Mouse (Mus musculus) CH12.LX (cell line): Measurements from ENCODE around the gene Zp3r. TPM values are rescaled to one million over a fixed set of nuclear protein-coding genes. Genes with fewer than 3 reads are reported as not detected.
"Not testable (repeated sequence)": the region's sequence is repeated elsewhere in the genome, so short reads cannot be mapped to it uniquely, and the experiment has no call there.

Source experiments
- DNase-seq: peaks from one replicate; pipeline ENCODE4 v3.0.0-alpha.2; 2013; ENCODE audit errors: extremely low read depth
- H3K27ac ChIP-seq: 2 replicates; pipeline ENCODE4 v1.5.1; 2012; ENCODE audit warnings: low read depth, mild to moderate bottlenecking, control low read depth, moderate library complexity; ENCODE audit not compliant: insufficient read depth
- H3K27me3 ChIP-seq: replicated peaks from 2 replicates; pipeline ENCODE3; 2012; ENCODE audit warnings: inconsistent platforms
- H3K36me3 ChIP-seq, 2 experiments: replicated peaks in 1 of 2; 2 replicates each; pipeline versions ENCODE3 to v1.6.1; 2012; ENCODE audit warnings: inconsistent platforms in 1 of 2, low read length in 1 of 2, mild to moderate bottlenecking in 1 of 2, mixed read lengths in 1 of 2, moderate library complexity in 1 of 2; ENCODE audit not compliant: control insufficient read depth in 1 of 2, insufficient read depth in 1 of 2
- H3K4me1 ChIP-seq, 2 experiments: 2 replicates each; pipeline ENCODE4 v1.6.1; 2012; ENCODE audit warnings: inconsistent platforms in 1 of 2, moderate library complexity in 1 of 2; ENCODE audit not compliant: insufficient read depth in 2 of 2, control insufficient read depth in 1 of 2
- H3K4me2 ChIP-seq: 2 replicates; pipeline ENCODE4 v1.6.1; 2012; ENCODE audit warnings: low read depth, mild to moderate bottlenecking, control low read depth; ENCODE audit not compliant: poor library complexity, insufficient read depth, severe bottlenecking
- H3K4me3 ChIP-seq, 3 experiments: fragments of 150-350 bp in 1 of 3; sonication (generic) in 1 of 3; replicated peaks in 1 of 3; 2 replicates each; pipeline versions ENCODE3 to v1.5.1; 2011 to 2012; ENCODE audit warnings: low read depth in 2 of 3, low read length in 2 of 3, mild to moderate bottlenecking in 2 of 3, moderate library complexity in 2 of 3, control low read depth in 1 of 3, improper control_type of control experiment in 1 of 3, inconsistent platforms in 1 of 3, mixed read lengths in 1 of 3; ENCODE audit not compliant: poor library complexity in 1 of 3
- H3K79me2 ChIP-seq: replicated peaks from 2 replicates; pipeline ENCODE4 v1.6.1; 2012; ENCODE audit warnings: mild to moderate bottlenecking, moderate library complexity; ENCODE audit not compliant: control insufficient read depth, poor library complexity, insufficient read depth, severe bottlenecking; ENCODE audit errors: extremely low read depth
- H3K9ac ChIP-seq: 2 replicates; pipeline ENCODE4 v1.6.1; 2012; ENCODE audit warnings: low read depth, mild to moderate bottlenecking, control low read depth, moderate library complexity; ENCODE audit not compliant: insufficient read depth
- H3K9me3 ChIP-seq: replicated peaks from 2 replicates; pipeline ENCODE3; 2012; ENCODE audit warnings: low read length, inconsistent platforms, mixed read lengths
- BHLHE40 ChIP-seq: IDR thresholded peaks from 2 replicates; pipeline ENCODE4 v1.6.1; 2011; ENCODE audit warnings: mild to moderate bottlenecking, low read depth, low read length, improper control_type of control experiment
- ELF1 ChIP-seq: IDR thresholded peaks from 2 replicates; pipeline ENCODE4 v1.6.1; 2014; ENCODE audit warnings: low read depth, mild to moderate bottlenecking, inconsistent platforms, low read length, improper control_type of control experiment
- EP300 ChIP-seq: IDR thresholded peaks from 2 replicates; pipeline ENCODE4 v1.6.1; 2011; ENCODE audit warnings: low read length, improper control_type of control experiment
- ETS1 ChIP-seq: conservative IDR thresholded peaks from 2 replicates; pipeline ENCODE4 v1.6.1; 2012; ENCODE audit warnings: low read depth, mild to moderate bottlenecking, inconsistent platforms, low read length, improper control_type of control experiment, moderate library complexity
- HCFC1 ChIP-seq: IDR thresholded peaks from 2 replicates; pipeline ENCODE4 v1.6.1; 2012; ENCODE audit warnings: low read depth, mild to moderate bottlenecking, inconsistent platforms, low read length, improper control_type of control experiment
- JUND ChIP-seq: conservative IDR thresholded peaks from 2 replicates; pipeline ENCODE4 v1.6.1; 2011; ENCODE audit warnings: low read depth, low read length, improper control_type of control experiment
- MAFK ChIP-seq: IDR thresholded peaks from 2 replicates; pipeline ENCODE4 v1.6.1; 2011; ENCODE audit warnings: low read length, improper control_type of control experiment; ENCODE audit not compliant: insufficient replicate concordance
- MAZ ChIP-seq: IDR thresholded peaks from 2 replicates; pipeline ENCODE4 v1.6.1; 2012; ENCODE audit warnings: low read depth, mild to moderate bottlenecking, inconsistent platforms, low read length, improper control_type of control experiment, moderate library complexity
- MEF2A ChIP-seq: IDR thresholded peaks from 2 replicates; pipeline ENCODE4 v1.6.1; 2014; ENCODE audit warnings: low read depth, mild to moderate bottlenecking, inconsistent platforms, low read length, improper control_type of control experiment, borderline replicate concordance
- MYC ChIP-seq: IDR thresholded peaks from 2 replicates; pipeline ENCODE4 v1.6.1; 2011; ENCODE audit warnings: low read depth, mild to moderate bottlenecking, improper control_type of control experiment, low read length
- RCOR1 ChIP-seq: conservative IDR thresholded peaks from 2 replicates; pipeline ENCODE4 v1.6.1; 2012; ENCODE audit warnings: low read depth, mild to moderate bottlenecking, inconsistent platforms, low read length, improper control_type of control experiment
- SMC3 ChIP-seq: IDR thresholded peaks from 2 replicates; pipeline ENCODE4 v1.6.1; 2011; ENCODE audit warnings: low read depth, low read length, improper control_type of control experiment
- UBTF ChIP-seq: IDR thresholded peaks from 2 replicates; pipeline ENCODE4 v1.6.1; 2012; ENCODE audit warnings: low read depth, mild to moderate bottlenecking, inconsistent platforms, low read length, improper control_type of control experiment, moderate library complexity
- USF1 ChIP-seq: IDR thresholded peaks from 2 replicates; pipeline ENCODE4 v1.6.1; 2014; ENCODE audit warnings: low read depth, mild to moderate bottlenecking, inconsistent platforms, low read length, improper control_type of control experiment
- USF2 ChIP-seq: conservative IDR thresholded peaks from 2 replicates; pipeline ENCODE4 v1.6.1; 2011; ENCODE audit warnings: low read depth, low read length, improper control_type of control experiment
- ZKSCAN1 ChIP-seq: IDR thresholded peaks from 2 replicates; pipeline ENCODE4 v1.6.1; 2012; ENCODE audit warnings: low read depth, inconsistent platforms, low read length, improper control_type of control experiment, borderline replicate concordance
- ZMIZ1 ChIP-seq: IDR thresholded peaks from 2 replicates; pipeline ENCODE4 v1.6.1; 2012; ENCODE audit warnings: low read depth, mild to moderate bottlenecking, inconsistent platforms, low read length, improper control_type of control experiment
- dilution Hi-C: fragments of 300-500 bp; cut with MboI; formaldehyde crosslinking; loops from 2 replicates; pipeline ENCODE4 v1.14.3; 2020; ENCODE audit warnings: low sequenced_read_pairs; ENCODE audit not compliant: extremely low pct_unique_long_range_greater_than_20kb, extremely low pct_ligation_motif_present
- in situ Hi-C: fragments of 300-500 bp; cut with MboI; formaldehyde crosslinking; loops from 3 replicates; pipeline ENCODE4 v1.14.3; 2019; ENCODE audit warnings: low sequenced_read_pairs, low pct_ligation_motif_present, low pct_unique_long_range_greater_than_20kb, mixed read lengths
- polyA plus RNA-seq: library from polyadenylated mRNA; unstranded; fragments of >175 nt; gene quantifications from 2 replicates; pipeline ENCODE4 v1.2.1, GENCODE M21; 2012; ENCODE audit warnings: low read depth; ENCODE audit not compliant: insufficient read length
- total RNA-seq, 2 experiments: library from RNA; depleted of rRNA; stranded (reverse); fragments of 300-350 nt in 1 of 2; fragments of >200 nt in 1 of 2; gene quantifications; 2 replicates each; pipeline ENCODE4 v1.2.3; 2012 to 2014

Gene Zp3r
- total and polyA plus RNA-seq, 3 experiments, result not detected

DNA sequence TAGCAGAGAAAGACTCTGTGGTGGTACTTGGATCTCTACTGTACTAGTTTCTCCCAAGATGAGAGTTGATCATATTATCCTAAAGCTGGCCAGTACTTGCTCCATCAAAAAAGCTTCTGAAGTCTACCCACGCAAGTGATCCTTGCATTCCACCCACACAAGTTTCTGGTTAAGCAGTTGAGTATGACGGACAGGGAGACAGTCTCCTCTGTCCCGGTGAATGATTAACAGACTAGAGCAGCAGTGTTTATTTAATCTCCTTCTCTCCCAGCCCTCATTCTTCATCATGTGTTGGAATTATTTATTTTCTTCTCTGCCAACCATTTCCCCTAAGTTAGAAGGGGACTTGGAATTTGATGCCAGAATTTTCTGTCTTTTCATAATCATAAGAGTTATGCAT, 32.0 kb upstream of the Zp3r start, which contains the start of gene C4bp:
Gene C4bp (minus strand): TSS at position 179 of the 400 bp plus-strand sequence.
- peaks cover 0 to 5% of the 10 kb centered on the region in 2 experiments; a peak in 2 of 4 replicates for H3K4me1 ChIP-seq
- H3K79me2 ChIP-seq, result no peaks in the 10 kb centered on the region
- no peak for DNase-seq
- peaks cover 3% of the 10 kb centered on the region for H3K9me3 ChIP-seq
- no peak within 1 kb of the TSS for H3K27ac ChIP-seq
- TF ChIP-seq JUND (no peak), HCFC1 (no peak), USF2 (no peak), USF1 (no peak), RCOR1 (no peak), ZMIZ1 (no peak), MYC (no peak), BHLHE40 (no peak), ELF1 (no peak), ETS1 (no peak), MAZ (no peak), SMC3 (no peak)
- in situ Hi-C loops, result no loop called here
- H3K36me3 ChIP-seq, result no peaks in the 10 kb centered on the region
- H3K27me3 ChIP-seq, result no peaks in the 10 kb centered on the region
- H3K4me2 ChIP-seq, result no peak within 1 kb of the TSS
- no peak within 1 kb of the TSS for H3K9ac ChIP-seq
- H3K4me3 ChIP-seq, result no peak within 1 kb of the TSS
- dilution Hi-C loops, result no loop called here

GRCm38 (mm10) chr1:130659641-130660040, 30.2 kb upstream of the Zp3r start:
- H3K36me3 ChIP-seq, H3K4me2 ChIP-seq, dilution Hi-C loops, H3K9ac ChIP-seq, in situ Hi-C loops, H3K27ac ChIP-seq, H3K4me3 ChIP-seq, DNase-seq, H3K79me2 ChIP-seq, H3K27me3 ChIP-seq, H3K9me3 ChIP-seq: not testable (repeated sequence)
- peaks cover 0 to 12% of the 10 kb centered on the region in 2 experiments; a peak in 2 of 4 replicates for H3K4me1 ChIP-seq

GRCm38 (mm10) chr1:130644103-130644502, 14.7 kb upstream of the Zp3r start:
- in situ Hi-C loops (no loop called here), dilution Hi-C loops (no loop called here)
- Histone ChIP-seq H3K4me2 (no peak overlapping the region), H3K4me3 (no peak overlapping the region), H3K27ac (no peak overlapping the region), H3K9ac (no peak overlapping the region), H3K79me2 (no peaks in the 10 kb centered on the region), H3K9me3 (no peaks in the 10 kb centered on the region), H3K36me3 (no peaks in the 10 kb centered on the region), H3K27me3 (no peaks in the 10 kb centered on the region), H3K4me1 (no peaks in the 10 kb centered on the region)
- TF ChIP-seq MAFK (no peak), ZMIZ1 (no peak), ZKSCAN1 (no peak), UBTF (no peak), USF1 (no peak), USF2 (no peak), EP300 (no peak), MEF2A (no peak)
- DNase-seq, result no peak
